Mouse (Mus musculus) hindbrain, embryonic 12.5 days (tissue): ENCODE measurements around the gene Rpl10a. TPM values are rescaled to one million over a fixed set of nuclear protein-coding genes. Genes with fewer than 3 reads are reported as not detected.
"Not testable (repeated sequence)": the region's sequence is repeated elsewhere in the genome, so short reads cannot be mapped to it uniquely, and the experiment has no call there.

Source experiments
- ATAC-seq: fragments of 200-750 bp; cut with Nextera tagmentation; 2 replicates; pipeline ENCODE4 v1.8.0; 2017; ENCODE audit warnings: moderate TSS enrichment; ENCODE audit not compliant: low FRiP score
- H3K27ac ChIP-seq: fragments of 300-500 bp; sonication (generic); 2 replicates; pipeline ENCODE4 v1.5.1; 2016; ENCODE audit warnings: mild to moderate bottlenecking
- H3K27me3 ChIP-seq: fragments of 300-500 bp; sonication (generic); 2 replicates; pipeline ENCODE4 v1.6.1; 2016; ENCODE audit warnings: mild to moderate bottlenecking
- H3K36me3 ChIP-seq: fragments of 300-500 bp; sonication (generic); 2 replicates; pipeline ENCODE4 v1.6.1; 2016; ENCODE audit warnings: mild to moderate bottlenecking
- H3K4me1 ChIP-seq: fragments of 300-500 bp; sonication (generic); 2 replicates; pipeline ENCODE4 v1.6.1; 2016
- H3K4me2 ChIP-seq: fragments of 300-500 bp; sonication (generic); replicated peaks from 2 replicates; pipeline ENCODE4 v1.6.1; 2016; ENCODE audit warnings: mild to moderate bottlenecking
- H3K4me3 ChIP-seq: fragments of 300-500 bp; sonication (generic); 2 replicates; pipeline ENCODE4 v1.5.1; 2016; ENCODE audit warnings: mild to moderate bottlenecking
- H3K9ac ChIP-seq: fragments of 300-500 bp; sonication (generic); 2 replicates; pipeline ENCODE4 v1.6.1; 2016; ENCODE audit warnings: mild to moderate bottlenecking, moderate library complexity
- H3K9me3 ChIP-seq: fragments of 300-500 bp; sonication (generic); replicated peaks from 2 replicates; pipeline ENCODE4 v1.6.1; 2016; ENCODE audit warnings: mild to moderate bottlenecking
- WGBS: fragments of 180-500 bp; shearing (Covaris S2); methylation state at CpG from one replicate; pipeline ENCODE4 v1.1.7; 2016; 5-methylcytosine and 5-hydroxymethylcytosine counted together
- polyA plus RNA-seq: library from polyadenylated mRNA; unstranded; fragments of >200 nt; fragmentation: Nextera tagmentation; extraction: Ambion mirVana; gene quantifications from 2 replicates; pipeline ENCODE4 v1.2.1, GENCODE M21; 2016

Gene Rpl10a
- polyA plus RNA-seq, 1 experiment from 2014 or later = 354 TPM

DNA sequence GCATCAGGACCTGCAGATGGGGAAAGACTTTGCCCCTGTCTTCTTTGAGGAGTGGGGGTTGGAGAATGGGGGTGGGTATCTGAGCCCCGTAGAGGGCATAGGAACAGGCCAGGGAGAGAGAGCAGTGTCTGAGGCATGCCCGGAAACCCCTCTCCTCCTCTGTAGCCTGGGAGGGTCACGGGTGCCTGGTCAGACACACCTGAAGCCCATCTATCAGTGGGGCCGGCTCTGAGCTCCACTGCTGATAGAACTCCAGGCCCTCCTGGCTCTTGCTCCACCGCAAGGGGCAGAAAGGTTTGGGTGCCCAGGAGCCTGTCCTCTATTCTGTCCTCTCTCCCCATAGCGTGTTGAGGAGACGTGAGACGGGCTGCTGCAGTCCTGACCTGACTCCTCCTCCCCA is 2.5 kb upstream of the Rpl10a start:
- ATAC-seq = no peak
- 94% methylated on average over 8 of the region's 8 CpGs for WGBS
- H3K4me2 ChIP-seq = no peak overlapping the region
- no peak overlapping the region for H3K4me3 ChIP-seq
- no peaks in the 10 kb centered on the region for H3K9me3 ChIP-seq
- no peak overlapping the region for H3K9ac ChIP-seq
- no peaks in the 10 kb centered on the region for H3K27me3 ChIP-seq
- H3K4me1 ChIP-seq = peaks cover 19% of the 10 kb centered on the region
- H3K27ac ChIP-seq = no peak overlapping the region
- peaks cover 30% of the 10 kb centered on the region for H3K36me3 ChIP-seq

DNA sequence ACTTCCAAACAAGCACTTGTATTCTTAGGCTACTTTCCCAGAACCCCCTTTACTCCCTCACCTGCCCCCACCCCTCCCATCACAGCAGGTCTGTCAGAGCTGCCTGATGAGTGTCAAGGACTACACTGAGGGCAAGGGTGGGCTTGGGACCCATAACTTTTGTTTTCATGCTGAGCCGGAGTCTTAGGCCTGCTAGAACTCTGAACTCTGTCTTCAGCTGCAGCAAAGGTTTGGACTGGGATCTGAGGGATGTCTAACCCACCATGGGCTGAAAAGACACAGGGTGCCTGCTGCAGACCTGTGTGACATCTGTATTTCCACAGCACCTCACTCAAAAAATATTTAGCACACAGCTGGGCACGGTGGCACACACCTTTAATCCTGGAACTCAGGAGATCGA is 1.3 kb upstream of the Rpl10a start:
- Histone ChIP-seq H3K27ac (no peak overlapping the region; the same call in 1 of the 2 replicates), H3K9me3 (no peaks in the 10 kb centered on the region), H3K9ac (0 out of 2 replicates have a peak overlapping the region, but pooled peaks have one; percentile 25), H3K36me3 (peaks cover 25% of the 10 kb centered on the region), H3K4me3 (no peak overlapping the region), H3K4me2 (no peak overlapping the region), H3K4me1 (peaks cover 23% of the 10 kb centered on the region), H3K27me3 (no peaks in the 10 kb centered on the region)
- no peak for ATAC-seq
- 73% methylated on average over 3 of the region's 3 CpGs for WGBS

DNA sequence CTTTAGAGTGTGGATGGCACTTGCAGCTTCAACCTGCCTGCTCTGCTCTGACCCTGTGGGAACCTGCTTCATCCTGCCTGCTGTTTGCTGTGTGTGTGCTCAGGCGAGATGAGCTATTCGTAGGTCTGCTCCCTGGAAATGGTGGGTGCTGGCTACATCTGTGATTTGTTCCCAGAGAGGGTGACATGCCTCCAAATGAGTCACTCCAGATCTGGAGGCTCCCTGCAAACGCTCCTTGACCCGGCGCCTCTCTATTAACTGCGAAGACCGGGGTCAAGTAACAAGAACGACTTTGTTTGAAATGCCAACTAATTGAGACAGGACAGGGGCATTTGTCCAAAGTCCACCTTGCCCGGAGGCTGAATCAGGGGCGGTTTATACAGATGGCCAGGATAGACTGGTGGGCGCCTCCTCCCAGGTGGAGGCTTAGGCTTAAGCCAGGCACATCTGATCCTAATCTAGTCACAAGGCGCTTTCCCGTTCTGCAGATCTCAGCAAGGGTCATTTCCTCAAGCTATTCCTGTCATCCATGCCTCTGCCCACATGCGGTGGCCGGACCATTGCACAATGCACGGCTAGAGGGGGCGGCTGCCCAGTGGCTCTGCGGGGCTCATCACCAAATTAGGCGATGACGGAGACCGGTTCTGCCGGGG is 472 bp upstream of the Rpl10a start:
- Histone ChIP-seq H3K9me3 (no peaks in the 10 kb centered on the region), H3K27me3 (no peaks in the 10 kb centered on the region), H3K4me2 (peak overlapping the region; percentile 92), H3K4me3 (peak overlapping the region; percentile 87), H3K4me1 (peaks cover 23% of the 10 kb centered on the region), H3K36me3 (peaks cover 19% of the 10 kb centered on the region), H3K27ac (peak overlapping the region; percentile 95), H3K9ac (peak overlapping the region; percentile 99)
- peak; percentile 5 for ATAC-seq
- 12% methylated on average over 22 of the region's 22 CpGs for WGBS

DNA sequence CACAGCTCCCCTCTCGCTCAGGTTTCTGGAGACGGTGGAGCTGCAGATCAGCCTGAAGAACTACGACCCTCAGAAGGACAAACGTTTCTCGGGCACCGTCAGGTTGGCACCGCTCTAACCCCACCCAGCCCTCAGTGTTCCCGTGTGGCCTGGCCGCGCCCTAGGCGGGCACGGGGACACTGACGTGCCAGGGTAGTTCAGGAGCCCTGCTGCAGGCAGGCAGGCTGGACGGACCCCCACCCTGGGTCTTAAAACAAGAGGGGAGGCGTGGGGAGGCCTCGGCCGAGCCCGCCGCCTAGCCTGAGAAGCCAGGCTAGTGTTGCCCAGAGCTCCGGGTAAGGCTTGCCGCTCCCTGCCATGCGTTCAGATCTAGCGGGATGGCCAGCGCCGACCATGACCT is 675 bp downstream of the Rpl10a start:
- H3K9ac ChIP-seq = peak overlapping the region; percentile 99
- H3K27me3 ChIP-seq = no peaks in the 10 kb centered on the region
- WGBS = 2% methylated on average over 25 of the region's 25 CpGs
- H3K4me2 ChIP-seq = peak overlapping the region; percentile 92
- H3K36me3 ChIP-seq = peaks cover 18% of the 10 kb centered on the region
- H3K27ac ChIP-seq = peak overlapping the region; percentile 95
- peak; percentile 14 for ATAC-seq
- H3K9me3 ChIP-seq = no peaks in the 10 kb centered on the region
- peak overlapping the region; percentile 87 for H3K4me3 ChIP-seq
- H3K4me1 ChIP-seq = peaks cover 29% of the 10 kb centered on the region

DNA sequence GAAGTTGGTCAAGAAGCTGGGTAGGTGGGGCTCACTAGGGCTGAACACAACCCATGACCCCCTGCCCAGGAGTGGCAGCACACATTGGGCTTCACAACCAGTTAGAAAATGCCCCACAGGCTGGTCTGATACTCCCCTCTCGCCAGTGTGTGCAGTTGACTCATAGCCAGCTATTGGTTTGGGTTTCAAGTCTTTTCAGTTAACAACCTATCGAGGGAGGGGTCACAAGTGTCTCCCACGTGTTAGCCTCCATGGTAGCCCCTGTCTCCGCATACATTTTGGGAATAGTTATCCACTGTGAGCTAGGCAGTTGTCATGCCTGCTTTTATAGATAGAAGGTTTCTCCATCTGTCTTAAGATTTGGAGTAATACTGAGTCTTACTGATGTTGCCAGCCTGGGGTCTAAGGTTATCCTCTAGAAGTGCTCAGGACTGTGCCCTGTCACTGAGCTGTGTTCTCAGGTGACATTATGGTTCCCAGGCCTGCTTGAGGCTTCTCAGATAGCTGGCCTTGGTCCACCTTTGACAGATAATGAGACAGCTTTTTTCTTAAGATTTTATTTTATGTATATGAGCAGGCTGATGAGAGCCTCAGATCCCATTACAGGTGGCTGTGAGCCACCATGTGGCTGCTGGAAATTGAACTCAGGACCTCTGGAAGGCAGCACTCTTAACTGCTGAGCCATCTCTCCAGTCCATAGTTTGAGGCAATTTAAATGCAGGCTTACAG is 1.4 kb downstream of the Rpl10a start:
- H3K4me2 ChIP-seq = peak overlapping the region; percentile 92
- H3K4me3 ChIP-seq = peak overlapping the region; percentile 87
- no peak for ATAC-seq
- H3K4me1 ChIP-seq = peaks cover 29% of the 10 kb centered on the region
- peak overlapping the region; percentile 99 for H3K9ac ChIP-seq
- H3K27me3 ChIP-seq = no peaks in the 10 kb centered on the region
- H3K27ac ChIP-seq = peak overlapping the region; percentile 95; the same call in 1 of the 2 replicates
- H3K36me3 ChIP-seq = peaks cover 18% of the 10 kb centered on the region
- no peaks in the 10 kb centered on the region for H3K9me3 ChIP-seq
- WGBS = 12% methylated on average over 4 of the region's 4 CpGs

DNA sequence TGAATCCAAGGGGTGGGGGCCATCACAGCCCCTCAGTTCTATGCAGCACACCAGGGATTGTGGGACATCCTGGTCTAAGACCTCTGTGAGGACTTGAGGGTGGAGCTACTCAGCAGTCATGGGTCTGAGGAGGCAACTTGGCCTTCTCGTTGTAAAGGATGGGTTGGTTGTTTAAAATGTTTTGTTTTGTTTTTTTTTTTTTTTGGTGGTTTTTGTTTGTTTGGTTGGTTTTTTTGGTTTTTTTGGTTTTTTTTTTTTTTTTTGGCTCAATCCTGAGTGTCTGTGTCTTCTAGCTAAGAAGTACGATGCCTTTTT is 1.9 kb downstream of the Rpl10a start:
- ATAC-seq = no peak
- Histone ChIP-seq H3K27ac (no peak overlapping the region), H3K9ac (peak overlapping the region; percentile 99), H3K4me3 (peak overlapping the region; percentile 87), H3K4me1 (peaks cover 29% of the 10 kb centered on the region), H3K36me3 (peaks cover 18% of the 10 kb centered on the region), H3K4me2 (peak overlapping the region; percentile 92), H3K9me3 (no peaks in the 10 kb centered on the region), H3K27me3 (no peaks in the 10 kb centered on the region)
- 53% methylated on average over 2 of the region's 2 CpGs for WGBS

DNA sequence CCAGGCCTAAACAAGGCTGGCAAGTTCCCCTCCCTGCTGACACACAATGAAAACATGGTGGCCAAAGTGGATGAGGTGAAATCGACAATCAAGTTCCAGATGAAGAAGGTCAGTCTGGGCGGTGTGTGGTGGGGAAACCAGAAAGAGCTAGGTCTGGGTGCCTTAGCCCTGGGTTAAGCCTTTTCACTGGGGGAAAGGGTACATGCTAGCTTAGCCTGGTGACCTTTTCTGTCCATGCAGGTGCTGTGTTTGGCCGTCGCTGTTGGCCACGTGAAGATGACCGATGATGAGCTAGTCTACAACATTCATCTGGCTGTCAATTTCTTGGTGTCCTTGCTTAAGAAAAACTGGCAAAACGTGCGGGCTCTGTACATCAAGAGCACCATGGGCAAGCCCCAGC is 2.3 kb downstream of the Rpl10a start:
- Histone ChIP-seq H3K36me3 (peaks cover 18% of the 10 kb centered on the region), H3K4me1 (peaks cover 29% of the 10 kb centered on the region)
- ATAC-seq, H3K9ac ChIP-seq, H3K9me3 ChIP-seq, H3K4me3 ChIP-seq, H3K27ac ChIP-seq, H3K27me3 ChIP-seq, H3K4me2 ChIP-seq: not testable (repeated sequence)
- 66% methylated on average over 8 of the region's 8 CpGs for WGBS

DNA sequence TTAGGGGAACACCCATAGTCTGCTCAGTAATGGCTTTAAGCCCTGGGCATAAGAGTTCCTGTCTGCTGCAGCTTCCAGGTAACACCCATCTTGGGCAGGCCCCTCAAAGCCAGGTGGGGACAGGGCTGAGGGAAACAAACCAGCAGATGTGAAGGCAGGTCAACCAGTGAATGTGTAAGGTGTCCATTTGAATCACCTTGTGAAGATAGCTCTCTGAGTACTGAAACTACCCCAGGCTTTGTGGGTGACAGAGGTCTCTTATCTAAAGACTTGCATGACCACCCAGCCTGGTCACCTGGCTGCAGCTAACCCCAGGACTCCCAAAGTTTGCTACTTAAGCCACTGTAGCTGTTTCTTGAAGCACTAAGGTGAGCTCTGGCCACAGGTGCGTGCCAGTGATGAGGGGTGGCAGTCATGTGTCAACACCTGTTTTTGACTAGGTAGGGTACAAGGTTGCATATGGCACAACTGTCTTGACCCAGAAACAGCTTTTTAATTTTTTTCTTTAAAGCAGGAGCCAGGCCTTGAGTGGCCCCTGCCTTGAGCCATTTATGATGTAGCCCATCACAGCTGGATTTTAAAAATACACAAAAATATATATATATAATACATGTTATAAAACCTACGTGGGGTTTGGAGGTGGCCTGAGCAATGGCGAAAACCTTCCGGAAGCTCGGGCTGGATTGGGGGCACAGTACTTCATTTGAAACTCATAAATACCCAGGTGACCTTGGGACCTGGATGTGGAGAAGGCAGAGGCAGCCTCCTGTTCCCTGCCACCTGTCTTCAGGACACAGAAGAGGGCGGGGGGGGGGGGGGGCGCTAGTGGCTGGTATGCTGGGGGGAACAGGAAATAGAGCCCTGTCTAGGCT is 3.2 kb downstream of the Rpl10a start:
- ATAC-seq = no peak
- Histone ChIP-seq H3K4me2 (no peak overlapping the region), H3K27ac (0 out of 2 replicates have a peak overlapping the region, but pooled peaks have one; percentile 14), H3K9me3 (no peaks in the 10 kb centered on the region), H3K36me3 (peaks cover 14% of the 10 kb centered on the region), H3K4me3 (no peak overlapping the region), H3K4me1 (peaks cover 29% of the 10 kb centered on the region), H3K27me3 (no peaks in the 10 kb centered on the region), H3K9ac (no peak overlapping the region)
- 42% methylated on average over 5 of the region's 7 CpGs for WGBS

DNA sequence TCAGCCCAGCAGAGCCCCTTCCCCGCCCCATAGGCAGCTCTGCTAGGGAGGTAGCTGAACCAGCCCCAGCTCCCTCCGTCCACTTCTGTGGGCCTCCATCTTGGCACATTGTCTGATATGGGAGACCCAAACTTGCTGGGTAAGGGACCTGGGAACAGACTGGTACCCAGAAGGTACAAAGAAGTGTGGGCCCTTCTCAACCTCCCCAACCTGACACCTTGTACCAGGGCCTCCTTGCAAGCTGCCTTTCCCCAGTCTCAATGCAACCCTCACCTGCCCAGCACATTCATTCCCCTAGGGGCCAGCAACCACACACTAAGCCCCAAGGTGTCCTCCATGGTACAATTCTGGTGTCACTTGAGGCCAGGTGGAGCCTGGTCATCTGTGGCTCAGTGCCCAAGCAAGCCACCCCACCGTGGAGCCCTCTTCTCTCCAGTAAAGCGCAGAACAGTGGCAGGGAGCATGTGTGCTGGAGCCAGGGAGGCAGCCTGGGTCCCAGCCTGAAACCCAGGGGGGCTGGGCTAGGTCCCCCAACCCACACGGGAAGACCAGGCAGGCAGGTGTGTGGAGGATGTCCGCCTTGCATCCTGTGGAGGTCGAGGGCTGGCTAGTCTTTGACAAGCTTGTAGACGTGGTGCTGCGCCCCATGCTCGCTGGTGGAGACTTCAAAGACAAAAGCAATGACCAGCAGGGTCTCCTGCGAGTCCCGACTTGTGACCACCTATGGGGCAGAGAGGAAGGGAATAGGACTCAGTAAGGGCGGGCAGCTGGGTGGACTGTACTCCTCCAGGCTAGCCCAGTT is 4.0 kb downstream of the Rpl10a start:
- peaks cover 15% of the 10 kb centered on the region for H3K36me3 ChIP-seq

DNA sequence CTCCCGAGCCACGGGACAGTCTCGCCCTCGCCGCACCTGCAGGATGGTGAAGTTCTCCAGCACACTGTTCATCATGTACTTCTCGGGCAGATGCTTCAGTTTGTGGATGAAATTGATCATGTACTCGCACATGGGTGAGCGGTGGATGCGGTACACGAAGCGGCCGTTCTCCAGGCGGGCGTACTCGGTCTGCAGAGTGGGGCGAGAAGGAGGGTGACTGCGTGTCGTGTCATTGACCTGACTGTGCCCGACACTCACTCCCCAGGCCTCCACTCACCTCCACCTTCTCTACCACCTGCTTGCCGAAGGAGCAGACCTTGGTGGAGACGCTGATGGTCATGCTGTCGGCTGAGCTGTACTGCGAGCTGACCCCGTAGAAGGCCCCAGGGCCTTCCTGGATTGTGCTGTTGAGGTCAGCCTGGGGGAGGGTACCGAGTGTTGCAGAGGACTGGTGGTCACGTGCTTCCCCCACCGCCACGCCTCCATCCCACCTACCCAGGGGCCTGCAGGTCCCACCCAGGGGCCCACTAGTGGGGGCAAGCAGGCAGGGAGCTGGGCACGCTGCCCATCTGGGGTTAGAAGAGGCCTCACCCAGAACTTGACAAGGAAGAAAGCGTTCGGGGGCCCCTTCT is 4.8 kb downstream of the Rpl10a start:
- WGBS = 62% methylated on average over 31 of the region's 31 CpGs
- Histone ChIP-seq H3K9ac (no peak overlapping the region), H3K9me3 (no peaks in the 10 kb centered on the region), H3K4me1 (peaks cover 24% of the 10 kb centered on the region), H3K4me3 (no peak overlapping the region; the same call in 1 of the 2 replicates), H3K4me2 (no peak overlapping the region), H3K27me3 (no peaks in the 10 kb centered on the region), H3K36me3 (peaks cover 19% of the 10 kb centered on the region), H3K27ac (no peak overlapping the region)
- ATAC-seq = no peak

More for the DNA sequence above, 4.0 kb downstream of the Rpl10a start:
- no peaks in the 10 kb centered on the region for H3K9me3 ChIP-seq
- ATAC-seq = no peak
- no peak overlapping the region for H3K9ac ChIP-seq
- H3K27me3 ChIP-seq = no peaks in the 10 kb centered on the region
- H3K4me1 ChIP-seq = peaks cover 29% of the 10 kb centered on the region
- no peak overlapping the region for H3K4me2 ChIP-seq
- no peak overlapping the region for H3K4me3 ChIP-seq
- 46% methylated on average over 13 of the region's 13 CpGs for WGBS
- peak overlapping the region; percentile 3; the same call in 1 of the 2 replicates for H3K27ac ChIP-seq

DNA sequence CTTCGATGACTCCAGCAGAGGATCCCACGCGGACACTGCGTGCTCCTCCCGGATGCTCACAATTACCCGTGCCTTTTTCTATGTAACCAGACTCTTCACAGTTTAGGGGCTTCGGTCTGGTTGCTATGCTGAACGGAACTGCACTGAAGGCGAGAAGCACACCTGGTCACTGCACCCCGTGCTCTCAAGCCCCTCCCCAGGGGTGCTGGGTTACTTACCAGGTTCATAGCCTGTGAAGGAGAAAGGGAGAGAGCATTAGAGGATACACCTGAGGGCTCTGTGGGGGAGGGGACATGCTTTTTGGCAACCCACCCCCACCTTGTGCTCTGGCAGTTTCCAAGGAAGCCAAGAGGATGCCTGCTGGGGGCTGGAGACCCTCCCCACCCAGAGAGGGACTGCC is 7.0 kb downstream of the Rpl10a start:
- ATAC-seq = no peak
- no peak overlapping the region for H3K27ac ChIP-seq
- H3K27me3 ChIP-seq = no peaks in the 10 kb centered on the region
- 72% methylated on average over 10 of the region's 10 CpGs for WGBS
- peaks cover 10% of the 10 kb centered on the region for H3K4me1 ChIP-seq
- H3K4me3 ChIP-seq = no peak overlapping the region
- no peak overlapping the region; the same call in 1 of the 2 replicates for H3K9ac ChIP-seq
- no peak overlapping the region for H3K4me2 ChIP-seq
- H3K9me3 ChIP-seq = no peaks in the 10 kb centered on the region
- H3K36me3 ChIP-seq = peaks cover 19% of the 10 kb centered on the region
